Mouse (Mus musculus): ENCODE measurements around the gene Lig4.

Lig4 gene

GRCm38 (mm10) chr8:9929746-9930445 is 47.6 kb downstream of the Lig4 start:
- no peak for DNase-seq
